Mouse (Mus musculus): ENCODE data around the gene Cpd. TPM values are rescaled to one million over a fixed set of nuclear protein-coding genes. Genes with fewer than 3 reads are reported as not detected.

Cpd gene
- polyA plus RNA-seq, 1 experiment = 17.6 TPM

- H3K27me3 ChIP-seq (ENCODE audit: control insufficient read depth, insufficient read depth, insufficient read length) = no peaks in the 10 kb centered on the region
- H3K4me2 ChIP-seq (ENCODE audit: low read depth) = no peak overlapping the region
- TF ChIP-seq CEBPB (IDR thresholded peaks at IDR 0.05; ENCODE audit: insufficient read depth, poor library complexity, severe bottlenecking) (no peak), SRF (IDR thresholded peaks at IDR 0.05; ENCODE audit: control insufficient read depth, insufficient read length, low read depth) (no peak), E2F4 (IDR thresholded peaks at IDR 0.05; ENCODE audit: insufficient read depth) (no peak), REST (IDR thresholded peaks at IDR 0.05; ENCODE audit: insufficient read depth, insufficient read length) (no peak), TCF12 (IDR thresholded peaks at IDR 0.05; ENCODE audit: insufficient read depth, poor library complexity, severe bottlenecking) (no peak), MYOG (IDR thresholded peaks at IDR 0.05; ENCODE audit: control insufficient read depth in 1 of 3, insufficient read depth in 1 of 3, insufficient read length in 2 of 3, low read depth in 2 of 3) (no peak), POLR2AphosphoS2 (IDR thresholded peaks at IDR 0.05; ENCODE audit: insufficient read length, low read depth) (no peak), USF1 (IDR thresholded peaks at IDR 0.05; ENCODE audit: low read depth) (no peak), TCF3 (IDR thresholded peaks at IDR 0.05; ENCODE audit: insufficient read length, low read depth) (no peak), MYOD1 (IDR thresholded peaks at IDR 0.05; ENCODE audit: control insufficient read depth in 1 of 3, insufficient read length in 2 of 3, low read depth in 2 of 3) (no peak), POLR2A (IDR thresholded peaks at IDR 0.05; ENCODE audit: insufficient read length, low read depth) (no peak), MAX (IDR thresholded peaks at IDR 0.05; ENCODE audit: low read depth) (no peak)
- H3ac ChIP-seq (ENCODE audit: control insufficient read depth, insufficient read length) = no peak overlapping the region
- H3K36me3 ChIP-seq (ENCODE audit: control insufficient read depth, insufficient read depth) = no peaks in the 10 kb centered on the region
- no peak overlapping the region for H3K4me3 ChIP-seq
- H3K79me2 ChIP-seq (ENCODE audit: control insufficient read depth, insufficient read depth) = no peaks in the 10 kb centered on the region
Measured at GRCm38 (mm10) chr11:76891738-76892349, 45.0 kb upstream of the Cpd start.

DNA sequence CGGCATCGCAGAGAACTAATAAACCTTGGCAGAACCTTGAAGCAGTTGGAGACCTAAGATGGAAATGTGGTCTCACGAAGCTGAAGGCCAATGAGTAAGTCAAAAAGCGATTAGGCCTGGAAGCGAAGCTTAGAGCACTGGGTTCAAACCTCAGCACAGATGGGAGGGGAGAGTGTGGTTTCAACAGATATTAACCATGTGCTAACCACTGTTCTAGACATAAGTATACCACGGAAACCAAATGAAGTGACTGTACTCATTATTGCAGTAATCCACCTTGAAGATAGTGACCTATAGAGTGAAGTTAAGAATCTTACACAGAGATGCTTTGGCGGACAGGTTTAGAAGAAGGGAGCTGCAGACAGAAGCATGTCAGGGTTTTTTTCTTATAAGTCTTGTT is 44.4 kb upstream of the Cpd start:
- Histone ChIP-seq H3K4me3 (no peak overlapping the region), H3K79me2 (ENCODE audit: control insufficient read depth, insufficient read depth) (no peaks in the 10 kb centered on the region), H3ac (ENCODE audit: control insufficient read depth, insufficient read length) (no peak overlapping the region), H3K4me2 (ENCODE audit: low read depth) (no peak overlapping the region), H3K27me3 (ENCODE audit: control insufficient read depth, insufficient read depth, insufficient read length) (no peaks in the 10 kb centered on the region), H3K36me3 (ENCODE audit: control insufficient read depth, insufficient read depth) (no peaks in the 10 kb centered on the region)
- TF ChIP-seq TCF3 (IDR thresholded peaks at IDR 0.05; ENCODE audit: insufficient read length, low read depth) (no peak), USF1 (IDR thresholded peaks at IDR 0.05; ENCODE audit: low read depth) (no peak), POLR2AphosphoS2 (IDR thresholded peaks at IDR 0.05; ENCODE audit: insufficient read length, low read depth) (no peak)

DNA sequence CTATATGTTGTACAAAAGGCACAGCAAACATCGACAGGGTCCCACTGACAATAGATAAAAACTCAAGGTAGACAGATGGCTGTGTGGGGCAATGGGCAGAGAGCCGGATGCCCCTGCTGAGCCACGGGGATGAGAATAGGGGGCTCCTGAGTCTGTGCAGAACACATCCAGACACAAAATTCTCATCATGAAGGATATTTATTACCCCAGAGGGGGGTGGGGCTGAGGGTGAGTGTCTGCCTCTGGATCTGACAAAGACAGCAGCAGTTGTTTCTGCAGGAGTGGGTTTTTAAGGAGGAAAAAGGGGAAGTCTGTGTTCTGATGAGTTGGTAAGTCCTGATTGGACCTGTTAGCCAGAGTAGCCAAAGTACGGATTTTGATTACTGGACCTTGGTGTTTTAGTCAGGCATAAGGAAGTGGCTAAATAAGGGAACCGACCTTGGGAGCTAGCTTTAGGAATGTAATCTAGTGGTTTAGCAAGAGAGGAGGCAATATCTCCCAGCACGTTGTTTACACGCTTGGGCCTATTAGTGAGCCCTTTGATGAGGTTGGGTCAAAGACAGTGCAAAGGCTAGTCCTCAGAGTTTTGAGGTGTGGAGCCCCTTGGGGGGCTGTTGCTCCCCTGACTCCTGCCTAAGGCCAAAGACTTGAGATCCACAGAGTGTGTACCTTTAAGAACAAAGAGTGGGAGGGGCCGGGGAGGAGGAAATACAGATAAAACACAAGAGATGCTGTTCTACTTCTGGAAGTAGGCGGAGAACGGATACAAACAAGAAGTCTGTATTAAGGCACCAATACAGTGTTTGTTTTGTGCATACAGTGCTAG is 42.7 kb upstream of the Cpd start:
- no peak for TF ChIP-seq REST (IDR thresholded peaks at IDR 0.05; ENCODE audit: insufficient read depth, insufficient read length)
- TF ChIP-seq MAX (IDR thresholded peaks at IDR 0.05; ENCODE audit: low read depth) = no peak
- TF ChIP-seq TCF12 (IDR thresholded peaks at IDR 0.05; ENCODE audit: insufficient read depth, poor library complexity, severe bottlenecking) = no peak
- no peak for TF ChIP-seq POLR2AphosphoS2 (IDR thresholded peaks at IDR 0.05; ENCODE audit: insufficient read length, low read depth)
- no peak for TF ChIP-seq E2F4 (IDR thresholded peaks at IDR 0.05; ENCODE audit: insufficient read depth)
- no peak for TF ChIP-seq MYOG (IDR thresholded peaks at IDR 0.05; ENCODE audit: control insufficient read depth in 1 of 3, insufficient read depth in 1 of 3, insufficient read length in 2 of 3, low read depth in 2 of 3)
- TF ChIP-seq POLR2A (IDR thresholded peaks at IDR 0.05; ENCODE audit: insufficient read length, low read depth) = no peak
- no peak for TF ChIP-seq TCF3 (IDR thresholded peaks at IDR 0.05; ENCODE audit: insufficient read length, low read depth)
- TF ChIP-seq SRF (IDR thresholded peaks at IDR 0.05; ENCODE audit: control insufficient read depth, insufficient read length, low read depth) = no peak
- no peak for TF ChIP-seq CEBPB (IDR thresholded peaks at IDR 0.05; ENCODE audit: insufficient read depth, poor library complexity, severe bottlenecking)
- no peak for TF ChIP-seq USF1 (IDR thresholded peaks at IDR 0.05; ENCODE audit: low read depth)
- no peak for TF ChIP-seq MYOD1 (IDR thresholded peaks at IDR 0.05; ENCODE audit: control insufficient read depth in 1 of 3, insufficient read length in 2 of 3, low read depth in 2 of 3)
- no peak overlapping the region for H3K4me2 ChIP-seq (ENCODE audit: low read depth)
- no peak overlapping the region for H3ac ChIP-seq (ENCODE audit: control insufficient read depth, insufficient read length)

GRCm38 (mm10) chr11:76884451-76884850 is 37.6 kb upstream of the Cpd start:
- H3K4me2 ChIP-seq (ENCODE audit: low read depth) = no peak overlapping the region
- no peaks in the 10 kb centered on the region for H3K27me3 ChIP-seq (ENCODE audit: control insufficient read depth, insufficient read depth, insufficient read length)
- no peak for TF ChIP-seq POLR2A (IDR thresholded peaks at IDR 0.05; ENCODE audit: insufficient read length, low read depth)
- TF ChIP-seq MYOD1 (IDR thresholded peaks at IDR 0.05; ENCODE audit: control insufficient read depth in 1 of 3, insufficient read length in 2 of 3, low read depth in 2 of 3) = no peak
- no peak for TF ChIP-seq USF1 (IDR thresholded peaks at IDR 0.05; ENCODE audit: low read depth)
- TF ChIP-seq CEBPB (IDR thresholded peaks at IDR 0.05; ENCODE audit: insufficient read depth, poor library complexity, severe bottlenecking) = no peak
- no peak for TF ChIP-seq E2F4 (IDR thresholded peaks at IDR 0.05; ENCODE audit: insufficient read depth)
- TF ChIP-seq MAX (IDR thresholded peaks at IDR 0.05; ENCODE audit: low read depth) = no peak
- TF ChIP-seq SRF (IDR thresholded peaks at IDR 0.05; ENCODE audit: control insufficient read depth, insufficient read length, low read depth) = no peak
- no peak for TF ChIP-seq TCF3 (IDR thresholded peaks at IDR 0.05; ENCODE audit: insufficient read length, low read depth)
- TF ChIP-seq MYOG (IDR thresholded peaks at IDR 0.05; ENCODE audit: control insufficient read depth in 1 of 3, insufficient read depth in 1 of 3, insufficient read length in 2 of 3, low read depth in 2 of 3) = no peak
- H3K36me3 ChIP-seq (ENCODE audit: control insufficient read depth, insufficient read depth) = no peaks in the 10 kb centered on the region
- H3K79me2 ChIP-seq (ENCODE audit: control insufficient read depth, insufficient read depth) = no peaks in the 10 kb centered on the region
- H3K4me3 ChIP-seq = no peak overlapping the region
- H3ac ChIP-seq (ENCODE audit: control insufficient read depth, insufficient read length) = no peak overlapping the region

More for the DNA sequence above, 42.7 kb upstream of the Cpd start:
- Histone ChIP-seq H3K79me2 (ENCODE audit: control insufficient read depth, insufficient read depth) (no peaks in the 10 kb centered on the region), H3K27me3 (ENCODE audit: control insufficient read depth, insufficient read depth, insufficient read length) (no peaks in the 10 kb centered on the region), H3K36me3 (ENCODE audit: control insufficient read depth, insufficient read depth) (no peaks in the 10 kb centered on the region), H3K4me3 (no peak overlapping the region)

Measured in myocyte (in vitro differentiated cells).